Mouse (Mus musculus): ENCODE data around the gene Prelp. TPM values are rescaled to one million over a fixed set of nuclear protein-coding genes. Genes with fewer than 3 reads are reported as not detected.
A peak's percentile ranks its signal among the peaks of the same experiment; 100 is the strongest.
"Not testable (repeated sequence)": the region's sequence is repeated elsewhere in the genome, so short reads cannot be mapped to it uniquely, and the experiment has no call there.

Prelp gene
- 8.0 and 10.2 TPM in 2 replicates for polyA plus RNA-seq (2014; fragmentation: Nextera tagmentation; extraction: Ambion mirVana)

DNA sequence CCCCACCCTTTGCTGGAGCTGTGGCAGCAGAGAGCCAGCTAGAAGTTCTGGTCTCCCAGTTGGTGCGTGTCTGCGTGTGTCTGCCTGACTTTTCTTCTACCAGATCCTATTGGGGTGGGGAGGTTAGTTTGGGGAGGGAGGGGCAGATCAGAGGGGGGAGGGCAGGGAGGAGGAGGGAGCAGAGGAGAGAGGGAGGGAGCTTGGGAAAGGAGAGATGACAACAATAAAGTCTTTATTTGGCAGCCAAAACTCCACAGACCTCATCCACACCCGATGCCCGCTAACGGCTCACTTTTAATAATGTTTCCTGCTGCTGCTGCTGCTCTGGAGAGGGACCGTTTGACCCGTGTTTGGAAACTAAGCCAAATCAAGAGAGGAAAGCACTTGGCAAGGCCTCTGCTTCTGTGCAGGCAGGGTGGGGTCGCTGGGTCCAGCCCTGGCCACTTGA lies at the start of gene Prelp:
Gene Prelp (minus strand): TSS at position 111 of the 448 bp plus-strand sequence.
- ATAC-seq (ENCODE audit: low read depth), result 0 out of 2 replicates have a peak, but pooled peaks have one; percentile 22
- H3K9me3 ChIP-seq (ENCODE audit: control insufficient read depth, low read length), result no peaks in the 10 kb centered on the region
- H3K27ac ChIP-seq (ENCODE audit: low read depth, low read length), result peak within 1 kb of the TSS; percentile 22; the same call in 1 of the 2 replicates
- no peaks in the 10 kb centered on the region for H3K36me3 ChIP-seq (ENCODE audit: control insufficient read depth, insufficient read depth, low read length)
- H3K4me2 ChIP-seq (ENCODE audit: low read depth, low read length), result peak within 1 kb of the TSS; percentile 14; the same call in 1 of the 2 replicates
- peaks cover 14% of the 10 kb centered on the region for H3K4me1 ChIP-seq (ENCODE audit: control insufficient read depth, insufficient read depth, low read length)
- WGBS, result 18% methylated on average over 8 of the region's 8 CpGs
- H3K4me3 ChIP-seq (ENCODE audit: low read depth, low read length), result no peak within 1 kb of the TSS
- no peak within 1 kb of the TSS for H3K9ac ChIP-seq (replicated peaks; ENCODE audit: low read depth, low read length)
- H3K27me3 ChIP-seq (ENCODE audit: control insufficient read depth, insufficient read depth, low read length), result no peaks in the 10 kb centered on the region

GRCm38 (mm10) chr1:133969427-133969826 lies 48.2 kb upstream of the Prelp start:
- no peak overlapping the region for H3K4me3 ChIP-seq (ENCODE audit: low read depth, low read length)
- no peak overlapping the region for H3K4me2 ChIP-seq (ENCODE audit: low read depth, low read length)
- no peaks in the 10 kb centered on the region for H3K27me3 ChIP-seq (ENCODE audit: control insufficient read depth, insufficient read depth, low read length)
- no peaks in the 10 kb centered on the region for H3K4me1 ChIP-seq (ENCODE audit: control insufficient read depth, insufficient read depth, low read length)
- no peak overlapping the region for H3K27ac ChIP-seq (ENCODE audit: low read depth, low read length)
- no peaks in the 10 kb centered on the region for H3K36me3 ChIP-seq (ENCODE audit: control insufficient read depth, insufficient read depth, low read length)
- WGBS, result 84% methylated on average over 8 of the region's 8 CpGs
- H3K9ac ChIP-seq (replicated peaks; ENCODE audit: low read depth, low read length), result no peak overlapping the region
- ATAC-seq (ENCODE audit: low read depth), result no peak
- H3K9me3 ChIP-seq (ENCODE audit: control insufficient read depth, low read length), result no peaks in the 10 kb centered on the region

GRCm38 (mm10) chr1:133968788-133969325 lies 47.6 kb upstream of the Prelp start:
- no peak for ATAC-seq (ENCODE audit: low read depth)
- H3K27ac ChIP-seq (ENCODE audit: low read depth, low read length), result no peak overlapping the region
- no peak overlapping the region for H3K4me3 ChIP-seq (ENCODE audit: low read depth, low read length)
- H3K4me2 ChIP-seq (ENCODE audit: low read depth, low read length), result no peak overlapping the region
- no peaks in the 10 kb centered on the region for H3K9me3 ChIP-seq (ENCODE audit: control insufficient read depth, low read length)
- no peak overlapping the region for H3K9ac ChIP-seq (replicated peaks; ENCODE audit: low read depth, low read length)
- H3K36me3 ChIP-seq (ENCODE audit: control insufficient read depth, insufficient read depth, low read length), result no peaks in the 10 kb centered on the region
- H3K27me3 ChIP-seq (ENCODE audit: control insufficient read depth, insufficient read depth, low read length), result no peaks in the 10 kb centered on the region
- H3K4me1 ChIP-seq (ENCODE audit: control insufficient read depth, insufficient read depth, low read length), result no peaks in the 10 kb centered on the region
- 73% methylated on average over 4 of the region's 4 CpGs for WGBS

DNA sequence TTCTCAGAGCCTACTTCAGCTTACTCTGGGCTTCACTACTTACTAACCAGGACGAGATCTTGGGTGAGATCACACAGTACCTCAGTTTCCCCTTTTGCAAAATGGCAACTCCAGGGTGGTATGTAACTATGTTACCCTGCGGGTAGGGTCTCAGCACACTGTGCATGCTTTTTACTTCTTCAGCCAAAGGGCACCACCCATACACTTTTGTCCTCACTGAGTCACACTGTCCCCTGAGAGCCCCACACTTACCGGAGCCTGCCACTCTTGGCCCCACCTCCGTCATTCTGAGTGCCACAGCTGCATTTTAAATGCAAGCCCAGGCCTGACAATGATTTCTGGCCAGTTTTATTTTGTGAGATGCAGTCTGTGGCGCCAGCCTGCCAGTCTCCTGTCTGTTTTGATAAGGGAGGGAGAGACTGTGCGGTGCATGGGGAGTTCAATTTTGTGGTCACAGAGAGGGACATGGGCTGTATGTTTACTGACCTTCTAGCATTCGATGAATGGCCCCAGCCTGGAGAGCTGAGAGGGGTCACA lies 46.3 kb upstream of the Prelp start:
- Histone ChIP-seq H3K9me3 (ENCODE audit: control insufficient read depth, low read length) (no peaks in the 10 kb centered on the region), H3K36me3 (ENCODE audit: control insufficient read depth, insufficient read depth, low read length) (no peaks in the 10 kb centered on the region), H3K27me3 (ENCODE audit: control insufficient read depth, insufficient read depth, low read length) (no peaks in the 10 kb centered on the region), H3K4me2 (ENCODE audit: low read depth, low read length) (no peak overlapping the region), H3K9ac (replicated peaks; ENCODE audit: low read depth, low read length) (no peak overlapping the region), H3K4me1 (ENCODE audit: control insufficient read depth, insufficient read depth, low read length) (no peaks in the 10 kb centered on the region), H3K4me3 (ENCODE audit: low read depth, low read length) (no peak overlapping the region), H3K27ac (ENCODE audit: low read depth, low read length) (no peak overlapping the region)
- WGBS, result 71% methylated on average over 7 of the region's 7 CpGs
- no peak for ATAC-seq (ENCODE audit: low read depth)

DNA sequence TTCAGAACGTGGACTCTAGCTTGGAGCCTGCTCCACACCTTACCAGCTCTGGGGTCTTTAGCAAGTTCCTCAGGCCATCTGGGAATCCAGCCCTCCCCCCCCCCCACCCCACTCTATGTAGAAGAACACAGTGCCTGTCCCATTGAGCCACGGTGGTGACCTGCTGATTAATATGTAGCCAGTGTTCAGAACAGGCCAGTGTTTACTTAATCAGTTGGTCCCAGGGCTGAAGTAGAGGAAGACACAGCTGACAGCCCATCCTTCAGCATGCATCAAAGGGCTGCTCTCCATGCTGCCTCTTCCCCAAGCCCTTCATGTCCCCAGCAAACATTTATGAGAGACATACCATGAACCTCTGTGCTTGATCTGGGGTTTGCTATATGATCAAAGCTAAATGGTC lies 44.8 kb upstream of the Prelp start:
- no peaks in the 10 kb centered on the region for H3K36me3 ChIP-seq (ENCODE audit: control insufficient read depth, insufficient read depth, low read length)
- no peak overlapping the region for H3K9ac ChIP-seq (replicated peaks; ENCODE audit: low read depth, low read length)
- ATAC-seq (ENCODE audit: low read depth), result no peak
- no peak overlapping the region for H3K27ac ChIP-seq (ENCODE audit: low read depth, low read length)
- H3K4me1 ChIP-seq (ENCODE audit: control insufficient read depth, insufficient read depth, low read length), result no peaks in the 10 kb centered on the region
- no peaks in the 10 kb centered on the region for H3K9me3 ChIP-seq (ENCODE audit: control insufficient read depth, low read length)
- H3K4me2 ChIP-seq (ENCODE audit: low read depth, low read length), result no peak overlapping the region
- no peaks in the 10 kb centered on the region for H3K27me3 ChIP-seq (ENCODE audit: control insufficient read depth, insufficient read depth, low read length)
- H3K4me3 ChIP-seq (ENCODE audit: low read depth, low read length), result no peak overlapping the region
- 60% methylated on average over 2 of the region's 2 CpGs for WGBS

DNA sequence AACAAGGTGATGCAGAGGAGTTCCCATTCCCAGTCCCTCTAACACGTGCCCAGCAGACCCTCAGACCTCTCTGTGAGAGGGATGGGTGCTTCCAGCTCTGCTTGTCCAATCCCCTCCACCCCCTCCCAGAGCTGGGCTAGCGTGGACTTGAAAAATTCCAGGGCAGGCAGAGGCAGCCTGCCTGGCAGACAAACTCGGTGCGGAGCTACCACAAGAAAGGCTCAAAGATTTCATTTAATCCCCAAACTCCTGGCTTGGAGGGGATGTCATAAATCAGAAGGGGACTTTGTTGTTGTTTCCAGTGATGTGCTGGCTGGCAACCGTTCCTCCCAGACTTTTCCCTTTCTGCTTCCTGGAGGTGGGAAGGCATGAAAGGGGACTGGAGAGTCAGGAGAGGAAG lies 44.1 kb upstream of the Prelp start:
- Histone ChIP-seq H3K9ac (replicated peaks; ENCODE audit: low read depth, low read length) (no peak overlapping the region), H3K36me3 (ENCODE audit: control insufficient read depth, insufficient read depth, low read length) (no peaks in the 10 kb centered on the region), H3K4me2 (ENCODE audit: low read depth, low read length) (no peak overlapping the region), H3K27ac (ENCODE audit: low read depth, low read length) (no peak overlapping the region), H3K4me3 (ENCODE audit: low read depth, low read length) (no peak overlapping the region), H3K9me3 (ENCODE audit: control insufficient read depth, low read length) (no peaks in the 10 kb centered on the region), H3K4me1 (ENCODE audit: control insufficient read depth, insufficient read depth, low read length) (no peaks in the 10 kb centered on the region), H3K27me3 (ENCODE audit: control insufficient read depth, insufficient read depth, low read length) (no peaks in the 10 kb centered on the region)
- WGBS, result 22% methylated on average over 5 of the region's 5 CpGs
- no peak for ATAC-seq (ENCODE audit: low read depth)

DNA sequence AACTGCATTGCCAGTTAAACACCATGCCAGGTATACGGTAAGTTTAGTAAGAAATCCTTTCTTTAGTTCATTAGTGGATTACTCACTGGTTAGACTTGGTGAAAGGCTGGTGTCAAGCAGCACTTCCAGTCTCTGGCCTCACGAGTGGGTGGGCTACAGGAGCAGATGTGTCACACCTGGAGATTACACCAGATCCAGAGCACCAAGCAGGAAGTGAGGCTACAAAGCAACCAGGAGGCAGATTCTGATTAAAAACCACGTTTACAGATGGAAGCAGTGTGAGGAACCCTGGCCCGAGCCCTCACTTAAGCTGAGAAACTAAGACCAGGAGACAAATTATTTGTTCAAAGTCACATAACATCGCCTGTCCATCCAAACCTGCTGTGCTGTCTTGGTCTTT lies 43.5 kb upstream of the Prelp start:
- no peaks in the 10 kb centered on the region for H3K9me3 ChIP-seq (ENCODE audit: control insufficient read depth, low read length)
- no peak overlapping the region for H3K9ac ChIP-seq (replicated peaks; ENCODE audit: low read depth, low read length)
- H3K4me3 ChIP-seq (ENCODE audit: low read depth, low read length), result no peak overlapping the region
- H3K27me3 ChIP-seq (ENCODE audit: control insufficient read depth, insufficient read depth, low read length), result no peaks in the 10 kb centered on the region
- WGBS, result 79% methylated on average over 5 of the region's 5 CpGs
- no peak overlapping the region for H3K4me2 ChIP-seq (ENCODE audit: low read depth, low read length)
- H3K27ac ChIP-seq (ENCODE audit: low read depth, low read length), result no peak overlapping the region
- ATAC-seq (ENCODE audit: low read depth), result no peak
- no peaks in the 10 kb centered on the region for H3K4me1 ChIP-seq (ENCODE audit: control insufficient read depth, insufficient read depth, low read length)
- H3K36me3 ChIP-seq (ENCODE audit: control insufficient read depth, insufficient read depth, low read length), result no peaks in the 10 kb centered on the region

- 78% methylated on average over 1 of the region's 1 CpGs for WGBS
- not testable (repeated sequence) for H3K4me3 ChIP-seq (ENCODE audit: low read depth, low read length); H3K4me1 ChIP-seq (ENCODE audit: control insufficient read depth, insufficient read depth, low read length); H3K4me2 ChIP-seq (ENCODE audit: low read depth, low read length); ATAC-seq (ENCODE audit: low read depth); H3K36me3 ChIP-seq (ENCODE audit: control insufficient read depth, insufficient read depth, low read length); H3K9ac ChIP-seq (replicated peaks; ENCODE audit: low read depth, low read length); H3K27me3 ChIP-seq (ENCODE audit: control insufficient read depth, insufficient read depth, low read length); H3K27ac ChIP-seq (ENCODE audit: low read depth, low read length); H3K9me3 ChIP-seq (ENCODE audit: control insufficient read depth, low read length)
Measured at GRCm38 (mm10) chr1:133963578-133963977, 42.4 kb upstream of the Prelp start.

DNA sequence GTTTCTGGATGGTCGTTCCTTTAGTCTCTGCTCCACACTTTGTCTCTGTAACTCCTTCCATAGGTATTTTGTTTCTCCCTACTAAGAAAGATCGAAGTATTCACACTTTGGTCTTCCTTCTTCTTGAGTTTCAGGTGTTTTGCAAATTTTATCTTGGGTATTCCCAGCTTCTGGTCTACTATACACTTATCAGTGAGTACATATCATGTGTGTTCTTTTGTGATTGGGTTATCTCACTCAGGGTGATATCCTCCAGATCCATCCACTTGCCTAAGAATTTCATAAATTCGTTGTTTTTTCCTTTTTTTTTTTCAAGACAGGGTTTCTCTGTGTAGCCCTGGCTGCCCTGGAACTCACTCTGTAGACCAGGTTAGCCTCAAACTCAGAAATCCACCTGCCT lies 41.9 kb upstream of the Prelp start:
- H3K27me3 ChIP-seq (ENCODE audit: control insufficient read depth, insufficient read depth, low read length); H3K27ac ChIP-seq (ENCODE audit: low read depth, low read length); H3K9ac ChIP-seq (replicated peaks; ENCODE audit: low read depth, low read length); ATAC-seq (ENCODE audit: low read depth); H3K4me3 ChIP-seq (ENCODE audit: low read depth, low read length); H3K4me2 ChIP-seq (ENCODE audit: low read depth, low read length); H3K36me3 ChIP-seq (ENCODE audit: control insufficient read depth, insufficient read depth, low read length); H3K9me3 ChIP-seq (ENCODE audit: control insufficient read depth, low read length); H3K4me1 ChIP-seq (ENCODE audit: control insufficient read depth, insufficient read depth, low read length): not testable (repeated sequence)
- WGBS, result 87% methylated on average over 3 of the region's 3 CpGs
